Mouse (Mus musculus) stomach, embryonic 16.5 days (tissue): ENCODE measurements around the gene Coq10b. TPM values are rescaled to one million over a fixed set of nuclear protein-coding genes. Genes with fewer than 3 reads are reported as not detected.
A peak's percentile ranks its signal among the peaks of the same experiment; 100 is the strongest.

Experiments
- ATAC-seq: fragments of 200-750 bp; cut with Nextera tagmentation; 2 replicates; pipeline ENCODE4 v1.8.0; 2017; ENCODE audit warnings: moderate number of reproducible peaks, moderate TSS enrichment; ENCODE audit not compliant: insufficient read depth, low FRiP score
- H3K27ac ChIP-seq: fragments of 300-500 bp; sonication (generic); 2 replicates; pipeline ENCODE4 v1.5.1; 2014; ENCODE audit warnings: low read length
- H3K27me3 ChIP-seq: fragments of 300-500 bp; sonication (generic); 2 replicates; pipeline ENCODE4 v1.6.1; 2014; ENCODE audit warnings: low read length, control low read depth, mixed read lengths; ENCODE audit not compliant: control insufficient read depth, insufficient read depth
- H3K36me3 ChIP-seq: fragments of 300-500 bp; sonication (generic); 2 replicates; pipeline ENCODE4 v1.6.1; 2014; ENCODE audit warnings: low read length; ENCODE audit not compliant: control insufficient read depth, insufficient read depth
- H3K4me1 ChIP-seq: fragments of 300-500 bp; sonication (generic); 2 replicates; pipeline ENCODE4 v1.6.1; 2014; ENCODE audit warnings: low read length, control low read depth, mixed read lengths; ENCODE audit not compliant: control insufficient read depth, insufficient read depth
- H3K4me2 ChIP-seq: fragments of 300-500 bp; sonication (generic); 2 replicates; pipeline ENCODE4 v1.6.1; 2014; ENCODE audit warnings: low read depth, low read length, mixed read lengths
- H3K4me3 ChIP-seq: fragments of 300-500 bp; sonication (generic); replicated peaks from 2 replicates; pipeline ENCODE4 v1.5.1; 2014; ENCODE audit warnings: mild to moderate bottlenecking, low read length
- H3K9ac ChIP-seq: fragments of 300-500 bp; sonication (generic); 2 replicates; pipeline ENCODE4 v1.6.1; 2014; ENCODE audit warnings: low read length
- H3K9me3 ChIP-seq: fragments of 300-500 bp; sonication (generic); replicated peaks from 2 replicates; pipeline ENCODE4 v1.6.1; 2016; ENCODE audit warnings: low read length, control low read depth; ENCODE audit not compliant: control insufficient read depth
- WGBS: fragments of 180-500 bp; shearing (Covaris S2); extraction: QIAGEN DNeasy Blood & Tissue Kit; methylation state at CpG from one replicate; pipeline ENCODE4 v1.1.7; 2014; 5-methylcytosine and 5-hydroxymethylcytosine counted together
- polyA plus RNA-seq: library from polyadenylated mRNA; unstranded; fragments of >200 nt; fragmentation: Nextera tagmentation; extraction: Ambion mirVana; gene quantifications from 2 replicates; pipeline ENCODE4 v1.2.1, GENCODE M21; 2015

The Coq10b gene
- polyA plus RNA-seq, 1 experiment from 2014 or later, result 22.0 TPM

- Histone ChIP-seq H3K4me2 (no peak overlapping the region), H3K27me3 (no peaks in the 10 kb centered on the region), H3K4me1 (no peaks in the 10 kb centered on the region), H3K9me3 (no peaks in the 10 kb centered on the region), H3K9ac (no peak overlapping the region), H3K27ac (no peak overlapping the region), H3K4me3 (no peak overlapping the region), H3K36me3 (peaks cover 12% of the 10 kb centered on the region)
- WGBS, result 61% methylated on average over 5 of the region's 5 CpGs
- no peak for ATAC-seq
These were observed 23.3 kb downstream of the Coq10b start for GRCm38 (mm10) chr1:55075652-55076394.

- Histone ChIP-seq H3K4me3 (no peak overlapping the region), H3K9ac (no peak overlapping the region), H3K9me3 (no peaks in the 10 kb centered on the region), H3K27ac (no peak overlapping the region), H3K4me1 (no peaks in the 10 kb centered on the region), H3K27me3 (no peaks in the 10 kb centered on the region), H3K4me2 (no peak overlapping the region), H3K36me3 (peaks cover 15% of the 10 kb centered on the region)
- no peak for ATAC-seq
These were observed 23.8 kb downstream of the Coq10b start for GRCm38 (mm10) chr1:55076395-55076743.

GRCm38 (mm10) chr1:55076849-55077516 is 24.4 kb downstream of the Coq10b start:
- no peak for ATAC-seq
- H3K4me1 ChIP-seq, result no peaks in the 10 kb centered on the region
- peaks cover 18% of the 10 kb centered on the region for H3K36me3 ChIP-seq
- WGBS, result 87% methylated on average over 2 of the region's 2 CpGs
- no peak overlapping the region for H3K4me3 ChIP-seq
- no peak overlapping the region for H3K4me2 ChIP-seq
- H3K27me3 ChIP-seq, result no peaks in the 10 kb centered on the region
- H3K9ac ChIP-seq, result no peak overlapping the region
- H3K27ac ChIP-seq, result no peak overlapping the region
- H3K9me3 ChIP-seq, result no peaks in the 10 kb centered on the region

- Histone ChIP-seq H3K9me3 (no peaks in the 10 kb centered on the region), H3K27ac (no peak overlapping the region), H3K36me3 (peaks cover 39% of the 10 kb centered on the region), H3K4me2 (no peak overlapping the region), H3K4me3 (no peak overlapping the region), H3K4me1 (0 out of 2 replicates have a peak, but pooled peaks cover 4% of the 10 kb centered on the region), H3K27me3 (no peaks in the 10 kb centered on the region), H3K9ac (no peak overlapping the region)
- ATAC-seq, result no peak
- 93% methylated on average over 4 of the region's 4 CpGs for WGBS
These were observed 27.1 kb downstream of the Coq10b start for GRCm38 (mm10) chr1:55079677-55080076.

- no peak overlapping the region for H3K4me3 ChIP-seq
- H3K36me3 ChIP-seq, result peaks cover 50% of the 10 kb centered on the region
- no peak overlapping the region for H3K4me2 ChIP-seq
- H3K27me3 ChIP-seq, result no peaks in the 10 kb centered on the region
- peaks cover 21% of the 10 kb centered on the region for H3K4me1 ChIP-seq
- H3K9ac ChIP-seq, result no peak overlapping the region
- ATAC-seq, result no peak
- H3K9me3 ChIP-seq, result no peaks in the 10 kb centered on the region
- no peak overlapping the region for H3K27ac ChIP-seq
- 77% methylated on average over 1 of the region's 1 CpGs for WGBS
These were observed 29.5 kb downstream of the Coq10b start for GRCm38 (mm10) chr1:55082106-55082505.

- Histone ChIP-seq H3K4me3 (peak overlapping the region; percentile 96), H3K4me1 (peaks cover 28% of the 10 kb centered on the region), H3K27ac (no peak overlapping the region), H3K4me2 (peak overlapping the region; percentile 78), H3K9me3 (no peaks in the 10 kb centered on the region), H3K36me3 (peaks cover 38% of the 10 kb centered on the region), H3K9ac (peak overlapping the region; percentile 42), H3K27me3 (no peaks in the 10 kb centered on the region)
- WGBS, result 51% methylated on average over 7 of the region's 7 CpGs
- ATAC-seq, result no peak
These were observed 33.3 kb downstream of the Coq10b start for GRCm38 (mm10) chr1:55085781-55086366.

GRCm38 (mm10) chr1:55086868-55087400 is 34.4 kb downstream of the Coq10b start:
- whole genome bisulfite sequencing, result under 1% methylated on average over 13 of the region's 13 CpGs
- peaks cover 28% of the 10 kb centered on the region for H3K4me1 ChIP-seq
- no peaks in the 10 kb centered on the region for H3K27me3 ChIP-seq
- H3K9me3 ChIP-seq, result no peaks in the 10 kb centered on the region
- peak overlapping the region; percentile 96 for H3K4me3 ChIP-seq
- peak overlapping the region; percentile 98 for H3K27ac ChIP-seq
- H3K36me3 ChIP-seq, result peaks cover 36% of the 10 kb centered on the region
- ATAC-seq, result no peak
- peak overlapping the region; percentile 78 for H3K4me2 ChIP-seq
- peak overlapping the region; percentile 98 for H3K9ac ChIP-seq

- H3K36me3 ChIP-seq, result peaks cover 31% of the 10 kb centered on the region
- no peaks in the 10 kb centered on the region for H3K9me3 ChIP-seq
- ATAC-seq, result peak; percentile 27; the same call in 1 of the 2 replicates
- peaks cover 28% of the 10 kb centered on the region for H3K4me1 ChIP-seq
- H3K4me3 ChIP-seq, result peak overlapping the region; percentile 96
- no peaks in the 10 kb centered on the region for H3K27me3 ChIP-seq
- H3K9ac ChIP-seq, result peak overlapping the region; percentile 98
- peak overlapping the region; percentile 98 for H3K27ac ChIP-seq
- peak overlapping the region; percentile 78 for H3K4me2 ChIP-seq
- WGBS, result under 1% methylated on average over 57 of the region's 57 CpGs
These were observed 34.9 kb downstream of the Coq10b start for GRCm38 (mm10) chr1:55087401-55087904.
